Mouse (Mus musculus): ENCODE results near the gene Yeats2.
"Not testable (repeated sequence)": the region's sequence is repeated elsewhere in the genome, so short reads cannot be mapped to it uniquely, and the experiment has no call there.

Gene Yeats2

GRCm38 (mm10) chr16:20140772-20141531, at the start of gene Yeats2:
Yeats2 (plus strand) TSS chr16:20141063.
- CTCF ChIA-PET: interaction anchor here in 3 of 4 experiments (0.6 to 1.3 kb wide), 5 partner anchors 39 to 698 kb away, joined by 3 to 5 read pairs (median 3); partner anchors contain the start of gene Parl (in 1 of the 3)
- POLR2A ChIA-PET: interaction anchor here (0.5 to 4.2 kb wide), 36 partner anchors 11 to 1329 kb away, joined by 3 to 31 read pairs (median 4); partner anchors contain the start of genes B3gnt5 (in 2 of the 4), Cdc45 (in 1 of the 4), Eif2b5 (in 1 of the 4) and Map6d1 (in 1 of the 4)

- ChIA-PET CTCF (interaction anchor here in 2 of 4 experiments (0.5 to 0.6 kb wide), 3 partner anchors 34 to 1302 kb away, joined by 3 to 6 read pairs (median 5); no protein-coding TSS in a partner anchor), POLR2A (interaction anchor here in 3 of 4 experiments (0.5 to 2.3 kb wide), 13 partner anchors 10 to 1242 kb away, joined by 3 to 8 read pairs (median 4); partner anchors contain the start of genes Abcc5 (in 1 of the 3) and B3gnt5 (in 1 of the 3))
Observed at GRCm38 (mm10) chr16:20095966-20096365, 44.9 kb upstream of the Yeats2 start.

- POLR2A ChIA-PET: interaction anchor here in 3 of 4 experiments (0.6 to 2.3 kb wide), 9 partner anchors 9 to 329 kb away, joined by 3 to 8 read pairs (median 3); partner anchors contain the start of gene Abcc5 (in 1 of the 3)
- CTCF ChIA-PET: no interaction called here
Observed at GRCm38 (mm10) chr16:20097069-20097710, 43.7 kb upstream of the Yeats2 start, which contains the start of gene Klhl24. Klhl24 (plus strand) TSS chr16:20097542.

GRCm38 (mm10) chr16:20097711-20098374, 43.0 kb upstream of the Yeats2 start:
- ChIA-PET POLR2A (interaction anchor here in 3 of 4 experiments (0.5 to 3.4 kb wide), 59 partner anchors 8 to 732 kb away, joined by 3 to 41 read pairs (median 4); partner anchors contain the start of genes B3gnt5 (in 3 of the 3), Yeats2 (in 3 of the 3), Clcn2 (in 1 of the 3) and Eif2b5 (in 1 of the 3)), CTCF (interaction anchor here in 3 of 4 experiments (0.5 to 1.4 kb wide), 5 partner anchors 13 to 1101 kb away, joined by 3 to 5 read pairs (median 4); no protein-coding TSS in a partner anchor)

GRCm38 (mm10) chr16:20098375-20098727, 42.5 kb upstream of the Yeats2 start:
- ChIA-PET CTCF (interaction anchor here in 3 of 4 experiments (0.5 to 1.4 kb wide), 8 partner anchors 12 to 1101 kb away, joined by 3 to 5 read pairs (median 4); no protein-coding TSS in a partner anchor), POLR2A (interaction anchor here in 3 of 4 experiments (0.5 to 3.4 kb wide), 61 partner anchors 9 to 733 kb away, joined by 3 to 41 read pairs (median 4); partner anchors contain the start of genes B3gnt5 (in 3 of the 3), Yeats2 (in 3 of the 3), Clcn2 (in 1 of the 3) and Eif2b5 (in 1 of the 3))

- ChIA-PET CTCF (interaction anchor here (0.6 to 1.4 kb wide), 8 partner anchors 9 to 666 kb away, joined by 3 to 5 read pairs (median 3); no protein-coding TSS in a partner anchor), POLR2A (interaction anchor here in 3 of 4 experiments (0.5 to 3.4 kb wide), 49 partner anchors 9 to 733 kb away, joined by 3 to 41 read pairs (median 3); partner anchors contain the start of genes B3gnt5 (in 3 of the 3), Yeats2 (in 3 of the 3), Eif2b5 (in 1 of the 3) and Map6d1 (in 1 of the 3))
Observed at GRCm38 (mm10) chr16:20098866-20099629, 41.8 kb upstream of the Yeats2 start.

GRCm38 (mm10) chr16:20106996-20107395, 33.9 kb upstream of the Yeats2 start:
- POLR2A ChIA-PET: interaction anchor here in 2 of 4 experiments (0.6 to 6.0 kb wide), 8 partner anchors 8 to 37 kb away, joined by 3 to 41 read pairs (median 4); partner anchors contain the start of gene Yeats2 (in 2 of the 2)
- CTCF ChIA-PET: no interaction called here

- ChIA-PET POLR2A (interaction anchor here in 2 of 4 experiments (1.0 to 6.0 kb wide), 3 partner anchors 9 to 33 kb away, joined by 3 to 41 read pairs (median 16); no protein-coding TSS in a partner anchor), CTCF (no interaction called here)
Observed at GRCm38 (mm10) chr16:20108961-20109360, 31.9 kb upstream of the Yeats2 start.

- ChIA-PET POLR2A (interaction anchor here in 2 of 4 experiments (1.3 to 2.2 kb wide), 2 partner anchors 9 to 14 kb away, joined by 7 read pairs; no protein-coding TSS in a partner anchor), CTCF (no interaction called here)
Observed at GRCm38 (mm10) chr16:20112649-20113048, 28.2 kb upstream of the Yeats2 start.

GRCm38 (mm10) chr16:20116069-20116468, 24.8 kb upstream of the Yeats2 start:
- CTCF ChIA-PET: no interaction called here
- POLR2A ChIA-PET: interaction anchor here in 2 of 4 experiments (0.7 to 1.1 kb wide), 4 partner anchors 9 to 31 kb away, joined by 3 to 4 read pairs (median 4); no protein-coding TSS in a partner anchor

GRCm38 (mm10) chr16:20126319-20126883, 14.5 kb upstream of the Yeats2 start:
- POLR2A ChIA-PET: not testable (repeated sequence)
- CTCF ChIA-PET: interaction anchor here in 1 of 4 experiments (0.6 kb wide), 1 partner anchor 17 kb away, joined by 3 read pairs; no protein-coding TSS in a partner anchor

- CTCF ChIA-PET: no interaction called here
- POLR2A ChIA-PET: interaction anchor here in 2 of 4 experiments (0.6 to 1.9 kb wide), 6 partner anchors 10 to 32 kb away, joined by 3 to 10 read pairs (median 5); partner anchors contain the start of gene Yeats2 (in 2 of the 2)
Observed at GRCm38 (mm10) chr16:20130397-20130796, 10.5 kb upstream of the Yeats2 start.

- CTCF ChIA-PET: interaction anchor here in 1 of 4 experiments (0.6 kb wide), 1 partner anchor 97 kb away, joined by 13 read pairs; the partner anchor contains the start of gene Map6d1
- POLR2A ChIA-PET: interaction anchor here in 3 of 4 experiments (0.6 to 4.2 kb wide), 7 partner anchors 8 to 384 kb away, joined by 3 to 31 read pairs (median 4); partner anchors contain the start of gene B3gnt5 (in 1 of the 3)
Observed at GRCm38 (mm10) chr16:20144568-20144967, 3.7 kb downstream of the Yeats2 start.

GRCm38 (mm10) chr16:20151991-20152390, 11.1 kb downstream of the Yeats2 start:
- ChIA-PET CTCF (interaction anchor here in 1 of 4 experiments (0.6 kb wide), 1 partner anchor 273 kb away, joined by 4 read pairs; no protein-coding TSS in a partner anchor), POLR2A (interaction anchor here in 2 of 4 experiments (1.0 to 4.2 kb wide), 4 partner anchors 9 to 37 kb away, joined by 3 to 31 read pairs (median 3); partner anchors contain the start of gene Yeats2 (in 2 of the 2))

- POLR2A ChIA-PET: interaction anchor here in 1 of 4 experiments (4.2 kb wide), 1 partner anchor 11 kb away, joined by 31 read pairs; the partner anchor contains the start of gene Yeats2
Observed at GRCm38 (mm10) chr16:20153742-20154141, 12.9 kb downstream of the Yeats2 start.

GRCm38 (mm10) chr16:20160130-20160529, 19.3 kb downstream of the Yeats2 start:
- ChIA-PET POLR2A (interaction anchor here in 1 of 4 experiments (1.5 kb wide), 1 partner anchor 14 kb away, joined by 4 read pairs; no protein-coding TSS in a partner anchor), CTCF (interaction anchor here in 2 of 4 experiments (0.6 to 1.1 kb wide), 2 partner anchors 20 to 541 kb away, joined by 3 read pairs; no protein-coding TSS in a partner anchor)

More at GRCm38 (mm10) chr16:20153742-20154141, 12.9 kb downstream of the Yeats2 start:
- CTCF ChIA-PET: no interaction called here

Data from embryonic stem cell, embryonic (primary cell).